Mouse (Mus musculus): ENCODE measurements around the gene AA986860.

Gene AA986860

GRCm38 (mm10) chr1:130731741-130732337 is at the start of gene AA986860:
TSS of gene AA986860 (plus strand) at chr1:130731976.
- DNase-seq (ENCODE audit: low read depth, low spot score), result no peak

- no peak for DNase-seq (ENCODE audit: low read depth, low spot score)
These were observed 47.9 kb upstream of the AA986860 start for GRCm38 (mm10) chr1:130683905-130684304.

GRCm38 (mm10) chr1:130698601-130699000 is 33.2 kb upstream of the AA986860 start:
- DNase-seq (ENCODE audit: low read depth, low spot score), result no peak

GRCm38 (mm10) chr1:130699937-130700633 is 31.7 kb upstream of the AA986860 start:
- DNase-seq (ENCODE audit: low read depth, low spot score), result no peak

GRCm38 (mm10) chr1:130701976-130702375 is 29.8 kb upstream of the AA986860 start:
- DNase-seq (ENCODE audit: low read depth, low spot score), result no peak

GRCm38 (mm10) chr1:130703613-130704012 is 28.2 kb upstream of the AA986860 start:
- DNase-seq (ENCODE audit: low read depth, low spot score), result no peak

GRCm38 (mm10) chr1:130710283-130711080 is 21.3 kb upstream of the AA986860 start:
- DNase-seq (ENCODE audit: low read depth, low spot score), result no peak

GRCm38 (mm10) chr1:130714046-130714445 is 17.7 kb upstream of the AA986860 start:
- peak; percentile 47 for DNase-seq (ENCODE audit: low read depth, low spot score)

- DNase-seq (ENCODE audit: low read depth, low spot score), result peak; percentile 88
These were observed 16.1 kb upstream of the AA986860 start, which contains the start of gene Gm29427 for GRCm38 (mm10) chr1:130715561-130716217. TSS of gene Gm29427 (minus strand) at chr1:130715799.

GRCm38 (mm10) chr1:130716218-130716512 is 15.6 kb upstream of the AA986860 start:
- no peak for DNase-seq (ENCODE audit: low read depth, low spot score)

- DNase-seq (ENCODE audit: low read depth, low spot score), result peak; percentile 70
These were observed 15.1 kb upstream of the AA986860 start for GRCm38 (mm10) chr1:130716513-130717290.

- DNase-seq (ENCODE audit: low read depth, low spot score), result peak; percentile 87
These were observed 14.4 kb upstream of the AA986860 start, which contains the start of gene Yod1 for GRCm38 (mm10) chr1:130717291-130717871. TSS of gene Yod1 (plus strand) at chr1:130717327.

GRCm38 (mm10) chr1:130724206-130724605 is 7.6 kb upstream of the AA986860 start:
- no peak for DNase-seq (ENCODE audit: low read depth, low spot score)

- DNase-seq (ENCODE audit: low read depth, low spot score), result no peak
These were observed 5.4 kb upstream of the AA986860 start for GRCm38 (mm10) chr1:130726396-130726795.

GRCm38 (mm10) chr1:130728070-130728469 is 3.7 kb upstream of the AA986860 start:
- DNase-seq (ENCODE audit: low read depth, low spot score), result no peak

GRCm38 (mm10) chr1:130728708-130729107 is 3.1 kb upstream of the AA986860 start:
- DNase-seq (ENCODE audit: low read depth, low spot score), result no peak

GRCm38 (mm10) chr1:130729153-130729552 is 2.6 kb upstream of the AA986860 start, which contains the start of gene Pfkfb2:
TSS of gene Pfkfb2 (minus strand) at chr1:130729253.
- DNase-seq (ENCODE audit: low read depth, low spot score), result no peak

GRCm38 (mm10) chr1:130732706-130733658 is 1.2 kb downstream of the AA986860 start:
- DNase-seq (ENCODE audit: low read depth, low spot score), result no peak

GRCm38 (mm10) chr1:130733671-130734070 is 1.9 kb downstream of the AA986860 start:
- peak; percentile 26 for DNase-seq (ENCODE audit: low read depth, low spot score)

GRCm38 (mm10) chr1:130734452-130734851 is 2.7 kb downstream of the AA986860 start:
- DNase-seq (ENCODE audit: low read depth, low spot score), result peak; percentile 89

Measured in 3T3-L1 (cell line).